Mouse (Mus musculus): ENCODE results near the gene AK157302. TPM values are rescaled to one million over a fixed set of nuclear protein-coding genes. Genes with fewer than 3 reads are reported as not detected.
"Not testable (repeated sequence)": the region's sequence is repeated elsewhere in the genome, so short reads cannot be mapped to it uniquely, and the experiment has no call there.

The AK157302 gene
- 0.22 and 0.39 TPM in 2 replicates for polyA plus RNA-seq (2015; fragmentation: Nextera tagmentation; extraction: Ambion mirVana)

GRCm38 (mm10) chr13:21495080-21495479 lies at the start of gene AK157302:
TSS of gene AK157302 (plus strand) at chr13:21495223.
- Histone ChIP-seq H3K9ac (ENCODE audit: low read depth, low read length) (no peak within 1 kb of the TSS), H3K4me1 (ENCODE audit: control insufficient read depth, insufficient read depth, low read length) (no peaks in the 10 kb centered on the region), H3K4me2 (ENCODE audit: low read depth, low read length) (no peak within 1 kb of the TSS), H3K9me3 (ENCODE audit: control insufficient read depth, low read length) (no peaks in the 10 kb centered on the region), H3K4me3 (ENCODE audit: low read length) (no peak within 1 kb of the TSS), H3K36me3 (ENCODE audit: control insufficient read depth, insufficient read depth, low read length) (no peaks in the 10 kb centered on the region), H3K27me3 (replicated peaks; ENCODE audit: control insufficient read depth, insufficient read depth, low read length) (no peaks in the 10 kb centered on the region), H3K27ac (ENCODE audit: low read length) (no peak within 1 kb of the TSS)
- WGBS: 91% methylated on average over 21 of the region's 21 CpGs
- no peak for ATAC-seq

- no peak overlapping the region for H3K9ac ChIP-seq (ENCODE audit: low read depth, low read length)
- H3K9me3 ChIP-seq (ENCODE audit: control insufficient read depth, low read length): no peaks in the 10 kb centered on the region
- no peak overlapping the region for H3K4me3 ChIP-seq (ENCODE audit: low read length)
- no peaks in the 10 kb centered on the region for H3K27me3 ChIP-seq (replicated peaks; ENCODE audit: control insufficient read depth, insufficient read depth, low read length)
- WGBS: 91% methylated on average over 9 of the region's 9 CpGs
- H3K27ac ChIP-seq (ENCODE audit: low read length): no peak overlapping the region
- peaks cover 5% of the 10 kb centered on the region for H3K4me1 ChIP-seq (ENCODE audit: control insufficient read depth, insufficient read depth, low read length)
- H3K36me3 ChIP-seq (ENCODE audit: control insufficient read depth, insufficient read depth, low read length): no peaks in the 10 kb centered on the region; the same call in 1 of the 2 replicates
- no peak overlapping the region for H3K4me2 ChIP-seq (ENCODE audit: low read depth, low read length)
- no peak for ATAC-seq
Measured at GRCm38 (mm10) chr13:21446796-21447195, 48.2 kb upstream of the AK157302 start.

GRCm38 (mm10) chr13:21447856-21448614 lies 47.0 kb upstream of the AK157302 start:
- Histone ChIP-seq H3K4me1 (ENCODE audit: control insufficient read depth, insufficient read depth, low read length) (peaks cover 9% of the 10 kb centered on the region), H3K9me3 (ENCODE audit: control insufficient read depth, low read length) (no peaks in the 10 kb centered on the region), H3K4me2 (ENCODE audit: low read depth, low read length) (0 out of 2 replicates have a peak overlapping the region, but pooled peaks have one; percentile 27), H3K27me3 (replicated peaks; ENCODE audit: control insufficient read depth, insufficient read depth, low read length) (no peaks in the 10 kb centered on the region), H3K9ac (ENCODE audit: low read depth, low read length) (peak overlapping the region; percentile 39; the same call in 1 of the 2 replicates), H3K27ac (ENCODE audit: low read length) (peak overlapping the region; percentile 26), H3K4me3 (ENCODE audit: low read length) (0 out of 2 replicates have a peak overlapping the region, but pooled peaks have one; percentile 5), H3K36me3 (ENCODE audit: control insufficient read depth, insufficient read depth, low read length) (no peaks in the 10 kb centered on the region; the same call in 1 of the 2 replicates)
- ATAC-seq: peak; percentile 82
- WGBS: 62% methylated on average over 16 of the region's 16 CpGs

GRCm38 (mm10) chr13:21453042-21453441 lies 42.0 kb upstream of the AK157302 start:
- H3K4me3 ChIP-seq (ENCODE audit: low read length): peak overlapping the region; percentile 77
- H3K4me2 ChIP-seq (ENCODE audit: low read depth, low read length): peak overlapping the region; percentile 82
- H3K27me3 ChIP-seq (replicated peaks; ENCODE audit: control insufficient read depth, insufficient read depth, low read length): no peaks in the 10 kb centered on the region
- H3K36me3 ChIP-seq (ENCODE audit: control insufficient read depth, insufficient read depth, low read length): no peaks in the 10 kb centered on the region
- 2% methylated on average over 13 of the region's 13 CpGs for WGBS
- peak overlapping the region; percentile 85 for H3K27ac ChIP-seq (ENCODE audit: low read length)
- peaks cover 12% of the 10 kb centered on the region for H3K4me1 ChIP-seq (ENCODE audit: control insufficient read depth, insufficient read depth, low read length)
- peak; percentile 6; the same call in 1 of the 2 replicates for ATAC-seq
- peak overlapping the region; percentile 88 for H3K9ac ChIP-seq (ENCODE audit: low read depth, low read length)
- no peaks in the 10 kb centered on the region for H3K9me3 ChIP-seq (ENCODE audit: control insufficient read depth, low read length)

- peak within 1 kb of the TSS; percentile 85 for H3K27ac ChIP-seq (ENCODE audit: low read length)
- ATAC-seq: peak; percentile 87
- H3K36me3 ChIP-seq (ENCODE audit: control insufficient read depth, insufficient read depth, low read length): no peaks in the 10 kb centered on the region
- peak within 1 kb of the TSS; percentile 88 for H3K9ac ChIP-seq (ENCODE audit: low read depth, low read length)
- peak within 1 kb of the TSS; percentile 77 for H3K4me3 ChIP-seq (ENCODE audit: low read length)
- no peaks in the 10 kb centered on the region for H3K9me3 ChIP-seq (ENCODE audit: control insufficient read depth, low read length)
- peaks cover 11% of the 10 kb centered on the region; the same call in 1 of the 2 replicates for H3K4me1 ChIP-seq (ENCODE audit: control insufficient read depth, insufficient read depth, low read length)
- H3K4me2 ChIP-seq (ENCODE audit: low read depth, low read length): peak within 1 kb of the TSS; percentile 82
- under 1% methylated on average over 23 of the region's 23 CpGs for WGBS
- H3K27me3 ChIP-seq (replicated peaks; ENCODE audit: control insufficient read depth, insufficient read depth, low read length): no peaks in the 10 kb centered on the region
Measured at GRCm38 (mm10) chr13:21453449-21453848, 41.6 kb upstream of the AK157302 start, which contains the start of gene Zscan26. TSS of gene Zscan26 (minus strand) at chr13:21453730.

- Histone ChIP-seq H3K9me3 (ENCODE audit: control insufficient read depth, low read length) (no peaks in the 10 kb centered on the region), H3K9ac (ENCODE audit: low read depth, low read length) (no peak overlapping the region), H3K4me3 (ENCODE audit: low read length) (no peak overlapping the region), H3K27ac (ENCODE audit: low read length) (peak overlapping the region; percentile 72; the same call in 1 of the 2 replicates), H3K4me2 (ENCODE audit: low read depth, low read length) (peak overlapping the region; percentile 60), H3K36me3 (ENCODE audit: control insufficient read depth, insufficient read depth, low read length) (no peaks in the 10 kb centered on the region), H3K27me3 (replicated peaks; ENCODE audit: control insufficient read depth, insufficient read depth, low read length) (no peaks in the 10 kb centered on the region), H3K4me1 (ENCODE audit: control insufficient read depth, insufficient read depth, low read length) (peaks cover 11% of the 10 kb centered on the region; the same call in 1 of the 2 replicates)
- ATAC-seq: peak; percentile 66
- 48% methylated on average over 3 of the region's 3 CpGs for WGBS
Measured at GRCm38 (mm10) chr13:21454133-21454532, 40.9 kb upstream of the AK157302 start.

GRCm38 (mm10) chr13:21456347-21456746 lies 38.7 kb upstream of the AK157302 start:
- Histone ChIP-seq H3K4me1 (ENCODE audit: control insufficient read depth, insufficient read depth, low read length) (peaks cover 11% of the 10 kb centered on the region; the same call in 1 of the 2 replicates), H3K4me3 (ENCODE audit: low read length) (no peak overlapping the region), H3K36me3 (ENCODE audit: control insufficient read depth, insufficient read depth, low read length) (no peaks in the 10 kb centered on the region), H3K4me2 (ENCODE audit: low read depth, low read length) (no peak overlapping the region), H3K27ac (ENCODE audit: low read length) (no peak overlapping the region), H3K9ac (ENCODE audit: low read depth, low read length) (no peak overlapping the region), H3K9me3 (ENCODE audit: control insufficient read depth, low read length) (no peaks in the 10 kb centered on the region), H3K27me3 (replicated peaks; ENCODE audit: control insufficient read depth, insufficient read depth, low read length) (no peaks in the 10 kb centered on the region)
- ATAC-seq: peak; percentile 68
- WGBS: 5% methylated on average over 4 of the region's 4 CpGs

- H3K27ac ChIP-seq (ENCODE audit: low read length); H3K4me3 ChIP-seq (ENCODE audit: low read length); H3K9ac ChIP-seq (ENCODE audit: low read depth, low read length); H3K4me2 ChIP-seq (ENCODE audit: low read depth, low read length); ATAC-seq; H3K4me1 ChIP-seq (ENCODE audit: control insufficient read depth, insufficient read depth, low read length); H3K9me3 ChIP-seq (ENCODE audit: control insufficient read depth, low read length); H3K36me3 ChIP-seq (ENCODE audit: control insufficient read depth, insufficient read depth, low read length); H3K27me3 ChIP-seq (replicated peaks; ENCODE audit: control insufficient read depth, insufficient read depth, low read length): not testable (repeated sequence)
- 49% methylated on average over 9 of the region's 9 CpGs for WGBS
Measured at GRCm38 (mm10) chr13:21462516-21462915, 32.5 kb upstream of the AK157302 start.

GRCm38 (mm10) chr13:21467336-21467735 lies 27.7 kb upstream of the AK157302 start:
- H3K36me3 ChIP-seq (ENCODE audit: control insufficient read depth, insufficient read depth, low read length): no peaks in the 10 kb centered on the region
- WGBS: 85% methylated on average over 10 of the region's 10 CpGs
- H3K4me1 ChIP-seq (ENCODE audit: control insufficient read depth, insufficient read depth, low read length): 0 out of 2 replicates have a peak, but pooled peaks cover 4% of the 10 kb centered on the region
- no peaks in the 10 kb centered on the region for H3K9me3 ChIP-seq (ENCODE audit: control insufficient read depth, low read length)
- no peak overlapping the region for H3K4me2 ChIP-seq (ENCODE audit: low read depth, low read length)
- H3K27ac ChIP-seq (ENCODE audit: low read length): no peak overlapping the region
- no peaks in the 10 kb centered on the region for H3K27me3 ChIP-seq (replicated peaks; ENCODE audit: control insufficient read depth, insufficient read depth, low read length)
- no peak for ATAC-seq
- H3K4me3 ChIP-seq (ENCODE audit: low read length): no peak overlapping the region
- no peak overlapping the region for H3K9ac ChIP-seq (ENCODE audit: low read depth, low read length)
